8 mouse cellular contexts compared by ENCODE assay signal in the genomic region with DNA sequence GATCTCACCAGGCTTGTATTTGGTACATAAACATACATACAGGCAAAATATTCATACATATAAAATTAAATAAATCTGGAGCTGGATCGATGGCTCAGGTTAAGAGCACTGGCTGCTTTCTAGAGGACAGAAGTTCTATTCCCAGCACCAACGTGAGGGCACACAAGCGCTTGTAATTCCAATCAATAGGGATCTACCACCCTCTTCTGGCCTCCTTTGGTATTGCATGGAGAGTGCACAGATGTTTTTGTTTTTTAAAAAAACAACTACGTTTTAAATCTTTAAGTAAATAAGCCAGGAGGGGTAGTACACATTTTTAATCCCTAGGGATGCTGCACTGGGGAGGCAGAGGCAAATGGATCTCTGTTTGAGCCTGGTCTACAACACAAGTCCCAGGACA. TPM values are rescaled to one million over a fixed set of nuclear protein-coding genes. Genes with fewer than 3 reads are reported as not detected.
DNase-seq lines count a peak whose midpoint lies in the region; ATAC-seq and TF ChIP-seq lines count a peak whose summit lies in the region.

No protein-coding gene starts in this region.

- no peak overlapping the region for H3K4me3 ChIP-seq in intestine, postnatal 0 days (ENCODE audit: low read depth, low read length)
- H3K4me3 ChIP-seq in intestine, embryonic 15.5 days (replicated peaks): no peak overlapping the region
- H3K4me3 ChIP-seq in CH12.LX (replicated peaks in 1 of 3; ENCODE audit: low read depth in 2 of 3, low read length in 2 of 3, poor library complexity in 1 of 3) (no peak overlapping the region), macrophage (ENCODE audit: inconsistent target) (no peak overlapping the region; the same call in 1 of the 2 replicates)

- no peaks in the 10 kb centered on the region for H3K27me3 ChIP-seq in intestine, postnatal 0 days (replicated peaks; ENCODE audit: control insufficient read depth, insufficient read depth, low read length)
- no peaks in the 10 kb centered on the region for H3K27me3 ChIP-seq in intestine, embryonic 15.5 days (replicated peaks)
- H3K27me3 ChIP-seq in CH12.LX (replicated peaks): no peaks in the 10 kb centered on the region

- ATAC-seq in intestine, postnatal 0 days: no peak
- no peak for ATAC-seq in intestine, embryonic 15.5 days

- H3K4me1 ChIP-seq in intestine, postnatal 0 days (replicated peaks; ENCODE audit: control insufficient read depth, insufficient read depth, low read length): no peaks in the 10 kb centered on the region
- peaks cover 10% of the 10 kb centered on the region; the same call in 1 of the 2 replicates for H3K4me1 ChIP-seq in intestine, embryonic 15.5 days (replicated peaks)
- H3K4me1 ChIP-seq in CH12.LX (ENCODE audit: control insufficient read depth in 1 of 2, insufficient read depth in 2 of 2): peaks cover 0 to 9% of the 10 kb centered on the region in 2 experiments; a peak in 2 of 4 replicates

- H3K9me3 ChIP-seq in intestine, postnatal 0 days (ENCODE audit: control insufficient read depth): no peaks in the 10 kb centered on the region
- H3K9me3 ChIP-seq in intestine, embryonic 15.5 days: no peaks in the 10 kb centered on the region
- no peaks in the 10 kb centered on the region for H3K9me3 ChIP-seq in CH12.LX (replicated peaks; ENCODE audit: low read length)

- no peak for TF ChIP-seq EP300 in CH12.LX (IDR thresholded peaks at IDR 0.05; ENCODE audit: low read length)

- DNase-seq in CH12.LX (ENCODE audit: extremely low read depth) (peak; percentile 68), ZHBTc4 (ENCODE audit: low read depth, low spot score) (peak; percentile 88)
- peak; percentile 54 to 73 for DNase-seq in heart, postnatal 36 days
- peak; percentile 68 for DNase-seq in thymus, postnatal 14 days
- DNase-seq in left cerebral cortex, postnatal 10 days (ENCODE audit: extremely low spot score in 1 of 2, low spot score in 2 of 2): no peak

- no peak for TF ChIP-seq POLR2A in CH12.LX (IDR thresholded peaks at IDR 0.05; ENCODE audit: low read depth, low read length)

- TF ChIP-seq RAD21 in CH12.LX (IDR thresholded peaks at IDR 0.05; ENCODE audit: low read depth, low read length): peak; percentile 85

- in situ Hi-C loops in CH12.LX (cut with MboI; ENCODE audit: low pct_ligation_motif_present, low pct_unique_long_range_greater_than_20kb, low sequenced_read_pairs): loop anchor here (10.0 kb wide), 1 partner anchor 161 kb away; a partner anchor contains a TSS

- H3K9ac ChIP-seq in intestine, postnatal 0 days (ENCODE audit: low read depth, low read length): no peak overlapping the region
- H3K9ac ChIP-seq in intestine, embryonic 15.5 days: no peak overlapping the region
- H3K9ac ChIP-seq in CH12.LX (ENCODE audit: insufficient read depth, low read depth): no peak overlapping the region

- H3K27ac ChIP-seq in intestine, postnatal 0 days (ENCODE audit: low read depth, low read length): no peak overlapping the region
- no peak overlapping the region for H3K27ac ChIP-seq in intestine, embryonic 15.5 days
- no peak overlapping the region for H3K27ac ChIP-seq in CH12.LX (ENCODE audit: insufficient read depth, low read depth)
- H3K27ac ChIP-seq in macrophage: peak overlapping the region; percentile 81

- intact Hi-C loops in heart, postnatal 36 days (cut with DNase I): loop anchor here (2.0 to 5.0 kb wide), 2 partner anchors 79 to 161 kb away; a partner anchor contains a TSS
- intact Hi-C loops in left cerebral cortex, postnatal 10 days (cut with DNase I): no loop called here

- H3K79me2 ChIP-seq in CH12.LX (replicated peaks; ENCODE audit: control insufficient read depth, extremely low read depth, insufficient read depth, poor library complexity, severe bottlenecking) (no peaks in the 10 kb centered on the region), macrophage (ENCODE audit: inconsistent target) (peaks cover 6% of the 10 kb centered on the region; the same call in 1 of the 2 replicates)

- no peak overlapping the region for H3K4me2 ChIP-seq in intestine, postnatal 0 days (replicated peaks; ENCODE audit: low read depth)
- H3K4me2 ChIP-seq in intestine, embryonic 15.5 days (replicated peaks): no peak overlapping the region
- peak overlapping the region; percentile 30; the same call in 1 of the 2 replicates for H3K4me2 ChIP-seq in CH12.LX (ENCODE audit: insufficient read depth, low read depth, poor library complexity, severe bottlenecking)

- dilution Hi-C loops in CH12.LX (cut with MboI; ENCODE audit: extremely low pct_ligation_motif_present, extremely low pct_unique_long_range_greater_than_20kb, low sequenced_read_pairs): no loop called here

- peak; percentile 85 for TF ChIP-seq CTCF in intestine, postnatal 0 days (IDR thresholded peaks at IDR 0.05; ENCODE audit: low read depth)
- peak; percentile 66 to 76 for TF ChIP-seq CTCF in CH12.LX (conservative IDR thresholded peaks at IDR 0.05 in 1 of 2, IDR thresholded peaks at IDR 0.05 in 1 of 2; ENCODE audit: low read depth in 2 of 2, low read length in 2 of 2)

- no peaks in the 10 kb centered on the region for H3K36me3 ChIP-seq in intestine, postnatal 0 days (ENCODE audit: control insufficient read depth, insufficient read depth)
- H3K36me3 ChIP-seq in intestine, embryonic 15.5 days: no peaks in the 10 kb centered on the region
- H3K36me3 ChIP-seq in CH12.LX (replicated peaks in 1 of 2; ENCODE audit: control insufficient read depth in 1 of 2, insufficient read depth in 1 of 2, low read length in 1 of 2) (peaks cover 5 to 21% of the 10 kb centered on the region in 2 experiments), macrophage (ENCODE audit: inconsistent target) (peaks cover 10% of the 10 kb centered on the region; the same call in 1 of the 2 replicates)

- 27% methylated on average over 4 of the region's 4 CpGs for WGBS in intestine, postnatal 0 days
- 30% methylated on average over 4 of the region's 4 CpGs for WGBS in intestine, embryonic 15.5 days
- 28% methylated on average over 4 of the region's 4 CpGs for WGBS in macrophage (ENCODE audit: missing documents)

RNA-seq across cellular contexts. Expression of a gene that starts 1.8 kb away (rescaled TPM):
- 23.0 and 23.3 TPM in 2 replicates for polyA plus RNA-seq in intestine, postnatal 0 days (2015; fragmentation: Nextera tagmentation; extraction: Ambion mirVana)
- 31.7 and 33.8 TPM in 2 replicates for polyA plus RNA-seq in intestine, embryonic 15.5 days (2015; fragmentation: Nextera tagmentation; extraction: Ambion mirVana)
- total RNA-seq in CH12.LX (2012; rRNA removed) (15.6 and 17.4 TPM in 2 replicates), CH12.LX (2014; rRNA removed) (14.0 and 15.3 TPM in 2 replicates)
- polyA plus RNA-seq in CH12.LX (2012; ENCODE audit: insufficient read length, low read depth) (14.4 and 15.7 TPM in 2 replicates), macrophage (2018) (28.8 to 41.8 TPM (median 33.8 TPM) in 3 replicates)
- 10 to 100 TPM; 12.8 to 13.3 TPM for total RNA-seq in heart, postnatal 36 days (2021)
- 10 to 100 TPM in 24 of 26 experiments, 1 to 10 TPM in 2; 5.6 to 97.0 (median 55.0) TPM for total RNA-seq in macrophage (2018; cell fraction: chromatin; rRNA removed)
- total RNA-seq in macrophage (2018; cell fraction: cytosol; rRNA removed): 10 to 100 TPM; 24.8 to 48.8 (median 38.4) TPM
- 10 to 100 TPM in 25 of 26 experiments, 1 to 10 TPM in 1; 9.1 to 77.4 (median 46.5) TPM for total RNA-seq in macrophage (2018; cell fraction: nucleus; rRNA removed)
- 10 to 100 TPM; 39.1 to 41.3 TPM for total RNA-seq in left cerebral cortex, postnatal 10 days (2021)

RNA-seq across cellular contexts. Expression of a gene that starts 7.8 kb away (rescaled TPM):
- 17.0 and 19.1 TPM in 2 replicates for polyA plus RNA-seq in intestine, postnatal 0 days (2015; fragmentation: Nextera tagmentation; extraction: Ambion mirVana)
- polyA plus RNA-seq in intestine, embryonic 15.5 days (2015; fragmentation: Nextera tagmentation; extraction: Ambion mirVana): 44.3 and 44.7 TPM in 2 replicates
- total RNA-seq in CH12.LX (2012; rRNA removed): 27.0 and 31.0 TPM in 2 replicates
- 24.6 and 31.9 TPM in 2 replicates for total RNA-seq in CH12.LX (2014; rRNA removed)
- 26.9 and 29.8 TPM in 2 replicates for polyA plus RNA-seq in CH12.LX (2012; ENCODE audit: insufficient read length, low read depth)
- 1 to 10 TPM; 8.5 to 8.8 TPM for total RNA-seq in heart, postnatal 36 days (2021)
- total RNA-seq in macrophage (2018; cell fraction: chromatin; rRNA removed): 1 to 10 TPM in 25 of 26 experiments, under 1 TPM in 1; 0.80 to 6.3 (median 1.7) TPM
- total RNA-seq in macrophage (2018; cell fraction: cytosol; rRNA removed): 1 to 10 TPM; 4.5 to 9.3 (median 7.0) TPM
- 1 to 10 TPM; 1.2 to 5.4 (median 3.5) TPM for total RNA-seq in macrophage (2018; cell fraction: nucleus; rRNA removed)
- 1.4 to 11.0 TPM (median 6.6 TPM) in 3 replicates for polyA plus RNA-seq in macrophage (2018)
- total RNA-seq in left cerebral cortex, postnatal 10 days (2021): 10 to 100 TPM; 23.0 to 24.7 TPM

RNA-seq across cellular contexts. Expression of a gene that starts 14.5 kb away (rescaled TPM):
- polyA plus RNA-seq in intestine, postnatal 0 days (2015; fragmentation: Nextera tagmentation; extraction: Ambion mirVana): 0.61 and 1.3 TPM in 2 replicates
- polyA plus RNA-seq in intestine, embryonic 15.5 days (2015; fragmentation: Nextera tagmentation; extraction: Ambion mirVana): 0.80 and 1.3 TPM in 2 replicates
- total RNA-seq in CH12.LX (2012; rRNA removed) (not detected in 2 replicates), CH12.LX (2014; rRNA removed) (not detected in 2 replicates)
- polyA plus RNA-seq in CH12.LX (2012; ENCODE audit: insufficient read length, low read depth) (not detected in 2 replicates), macrophage (2018) (5.7 to 15.6 TPM (median 5.9 TPM) in 3 replicates)
- total RNA-seq in heart, postnatal 36 days (2021): under 1 TPM; 0.69 to 0.89 TPM
- 100 to 1,000 TPM in 9 of 26 experiments, 10 to 100 TPM in 14, 1 to 10 TPM in 3; 5.2 to 320 (median 58.7) TPM for total RNA-seq in macrophage (2018; cell fraction: chromatin; rRNA removed)
- 10 to 100 TPM in 14 of 26 experiments, 1 to 10 TPM in 12; 6.7 to 97.4 (median 34.2) TPM for total RNA-seq in macrophage (2018; cell fraction: cytosol; rRNA removed)
- total RNA-seq in macrophage (2018; cell fraction: nucleus; rRNA removed): 100 to 1,000 TPM in 12 of 26 experiments, 10 to 100 TPM in 14; 10.4 to 414 (median 73.6) TPM
- total RNA-seq in left cerebral cortex, postnatal 10 days (2021): under 1 TPM in 1 of 2 experiments, not detected in 1; 0.43 TPM

RNA-seq across cellular contexts. Expression of a gene that starts 15.1 kb away (rescaled TPM):
- polyA plus RNA-seq in intestine, postnatal 0 days (2015; fragmentation: Nextera tagmentation; extraction: Ambion mirVana): 70.6 and 71.5 TPM in 2 replicates
- polyA plus RNA-seq in intestine, embryonic 15.5 days (2015; fragmentation: Nextera tagmentation; extraction: Ambion mirVana): 99.2 and 103 TPM in 2 replicates
- total RNA-seq in CH12.LX (2012; rRNA removed) (35.4 and 48.4 TPM in 2 replicates), CH12.LX (2014; rRNA removed) (23.9 and 27.9 TPM in 2 replicates)
- polyA plus RNA-seq in CH12.LX (2012; ENCODE audit: insufficient read length, low read depth) (28.0 and 36.9 TPM in 2 replicates), macrophage (2018) (24.6 to 32.9 TPM (median 27.4 TPM) in 3 replicates)
- total RNA-seq in heart, postnatal 36 days (2021): 10 to 100 TPM; 57.7 to 67.5 TPM
- 10 to 100 TPM in 14 of 26 experiments, 1 to 10 TPM in 12; 2.8 to 27.5 (median 11.5) TPM for total RNA-seq in macrophage (2018; cell fraction: chromatin; rRNA removed)
- total RNA-seq in macrophage (2018; cell fraction: cytosol; rRNA removed): 10 to 100 TPM; 19.4 to 37.0 (median 25.7) TPM
- 10 to 100 TPM in 18 of 26 experiments, 1 to 10 TPM in 8; 5.3 to 30.1 (median 12.5) TPM for total RNA-seq in macrophage (2018; cell fraction: nucleus; rRNA removed)
- 10 to 100 TPM; 58.2 to 59.9 TPM for total RNA-seq in left cerebral cortex, postnatal 10 days (2021)

RNA-seq across cellular contexts. Expression of a gene that starts 20.7 kb away (rescaled TPM):
- 273 and 333 TPM in 2 replicates for polyA plus RNA-seq in intestine, postnatal 0 days (2015; fragmentation: Nextera tagmentation; extraction: Ambion mirVana)
- 28.9 and 38.8 TPM in 2 replicates for polyA plus RNA-seq in intestine, embryonic 15.5 days (2015; fragmentation: Nextera tagmentation; extraction: Ambion mirVana)
- total RNA-seq in CH12.LX (2012; rRNA removed) (0.25 and 0.34 TPM in 2 replicates), CH12.LX (2014; rRNA removed) (0.20 and 0.24 TPM in 2 replicates)
- polyA plus RNA-seq in CH12.LX (2012; ENCODE audit: insufficient read length, low read depth) (1.1 and 1.9 TPM in 2 replicates), macrophage (2018) (not detected in 3 replicates)
- not detected for total RNA-seq in heart, postnatal 36 days (2021)
- total RNA-seq in macrophage (2018; cell fraction: chromatin; rRNA removed): 1 to 10 TPM in 1 of 26 experiments, under 1 TPM in 18, not detected in 7; 0.25 to 1.1 (median 0.44) TPM
- total RNA-seq in macrophage (2018; cell fraction: cytosol; rRNA removed): not detected
- under 1 TPM in 7 of 26 experiments, not detected in 19; 0.20 to 0.69 (median 0.28) TPM for total RNA-seq in macrophage (2018; cell fraction: nucleus; rRNA removed)
- under 1 TPM; 0.13 to 0.18 TPM for total RNA-seq in left cerebral cortex, postnatal 10 days (2021)

Comparison
In these comparisons a context has a peak if more than half of its experiments do, and no peak if none do; other contexts are left out.
1. DNase-seq: peak in CH12.LX (single experiment), ZHBTc4 (single experiment), heart, postnatal 36 days (2 of 2) and thymus, postnatal 14 days (single experiment); none in left cerebral cortex, postnatal 10 days (0 of 2).